Mouse (Mus musculus): ENCODE data around the gene Mtcl1. TPM values are rescaled to one million over a fixed set of nuclear protein-coding genes. Genes with fewer than 3 reads are reported as not detected.
A peak's percentile ranks its signal among the peaks of the same experiment; 100 is the strongest.

Mtcl1 gene
- total RNA-seq, 2 experiments from 2014 or later = 5.5 to 8.4 TPM

DNA sequence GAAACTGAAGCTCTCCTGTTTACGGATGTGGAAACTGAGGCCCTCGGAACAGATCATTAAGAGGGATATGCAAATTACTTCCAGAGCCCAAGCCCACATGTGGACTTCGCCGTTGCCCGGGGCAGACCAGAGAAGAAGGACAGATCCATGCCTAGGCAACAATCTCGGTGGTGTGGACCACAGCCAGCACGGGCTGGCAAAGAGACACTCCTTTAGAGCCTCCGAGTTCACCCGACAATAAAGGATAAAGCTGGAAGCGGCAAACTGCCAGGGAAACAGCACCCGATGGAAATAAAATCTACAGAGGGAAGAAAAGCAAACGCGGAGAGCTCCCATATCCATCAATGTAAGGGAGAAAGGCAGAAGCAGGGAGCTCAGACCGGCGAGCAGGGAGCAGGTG lies 103.9 kb downstream of the Mtcl1 start:
- TF ChIP-seq CTCF (IDR thresholded peaks at IDR 0.05) = no peak
- intact Hi-C loops (cut with DNase I) = no loop called here
- H3K27ac ChIP-seq = no peak overlapping the region
- no peak for DNase-seq
- no peak overlapping the region for H3K4me3 ChIP-seq

DNA sequence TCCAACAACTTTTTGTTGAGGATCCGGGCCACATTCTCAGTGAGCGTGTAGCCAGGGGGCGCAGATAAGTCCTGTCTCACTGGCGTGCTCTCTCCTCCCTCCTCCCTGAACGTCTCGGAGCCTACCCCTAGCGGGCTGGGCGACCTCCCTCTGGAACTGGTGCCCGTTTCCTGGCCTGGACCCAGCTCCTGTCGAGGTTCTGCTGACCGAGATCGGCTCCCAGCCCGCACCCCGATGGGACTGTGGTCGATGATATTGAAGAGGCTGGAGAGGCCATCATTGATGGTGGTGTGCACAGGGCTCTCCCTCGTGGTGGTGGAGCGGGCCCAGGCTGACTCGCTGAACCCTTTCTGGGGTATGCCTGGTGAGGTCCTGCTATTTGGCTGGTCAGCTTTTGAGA lies 106.6 kb downstream of the Mtcl1 start:
- no peak overlapping the region for H3K4me3 ChIP-seq
- intact Hi-C loops (cut with DNase I) = no loop called here
- no peak for TF ChIP-seq CTCF (IDR thresholded peaks at IDR 0.05)
- DNase-seq = no peak
- H3K27ac ChIP-seq = no peak overlapping the region

DNA sequence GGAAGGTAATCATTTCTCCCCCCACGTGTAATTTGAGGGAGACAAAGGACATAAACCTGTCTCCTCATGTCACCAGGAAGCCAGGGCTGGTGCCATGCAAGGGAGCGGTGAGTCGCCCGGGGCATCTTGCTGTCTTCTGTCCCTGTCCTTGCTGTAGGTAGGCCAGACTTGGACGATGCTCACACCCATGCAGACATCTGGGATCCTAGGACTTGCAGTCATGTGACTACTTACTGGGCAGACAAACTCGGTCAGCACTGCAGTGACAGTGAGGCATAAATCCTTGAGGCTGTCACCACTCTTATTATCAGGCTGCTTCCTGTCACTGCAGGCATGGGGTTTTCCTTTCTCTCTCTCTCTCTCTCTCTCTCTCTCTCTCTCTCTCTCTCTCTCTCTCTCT lies 107.9 kb downstream of the Mtcl1 start:
- intact Hi-C loops (cut with DNase I) = no loop called here
- no peak for DNase-seq
- Histone ChIP-seq H3K4me3 (no peak overlapping the region), H3K27ac (no peak overlapping the region)
- no peak for TF ChIP-seq CTCF (IDR thresholded peaks at IDR 0.05)

DNA sequence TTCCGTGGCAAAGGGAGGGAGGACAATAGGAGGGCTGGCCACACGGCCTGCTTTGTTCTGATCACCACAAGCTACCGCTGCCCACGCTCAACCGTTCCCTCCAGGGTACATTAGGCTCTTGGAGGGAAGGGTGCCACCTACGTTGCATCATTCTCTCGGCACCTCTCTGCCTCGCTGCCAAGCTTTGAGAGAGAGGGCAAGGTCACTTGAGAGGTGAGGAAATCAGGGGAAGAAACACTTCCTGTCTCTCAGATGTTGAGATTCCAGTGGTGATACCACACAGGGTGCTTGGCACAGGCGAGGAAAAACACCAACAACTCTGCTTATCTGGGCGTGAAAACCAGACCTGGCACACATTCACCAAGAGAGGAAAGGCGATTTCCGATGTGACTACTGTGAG lies 108.8 kb downstream of the Mtcl1 start:
- no peak for TF ChIP-seq CTCF (IDR thresholded peaks at IDR 0.05)
- no peak overlapping the region for H3K27ac ChIP-seq
- intact Hi-C loops (cut with DNase I) = no loop called here
- no peak overlapping the region for H3K4me3 ChIP-seq
- no peak for DNase-seq

DNA sequence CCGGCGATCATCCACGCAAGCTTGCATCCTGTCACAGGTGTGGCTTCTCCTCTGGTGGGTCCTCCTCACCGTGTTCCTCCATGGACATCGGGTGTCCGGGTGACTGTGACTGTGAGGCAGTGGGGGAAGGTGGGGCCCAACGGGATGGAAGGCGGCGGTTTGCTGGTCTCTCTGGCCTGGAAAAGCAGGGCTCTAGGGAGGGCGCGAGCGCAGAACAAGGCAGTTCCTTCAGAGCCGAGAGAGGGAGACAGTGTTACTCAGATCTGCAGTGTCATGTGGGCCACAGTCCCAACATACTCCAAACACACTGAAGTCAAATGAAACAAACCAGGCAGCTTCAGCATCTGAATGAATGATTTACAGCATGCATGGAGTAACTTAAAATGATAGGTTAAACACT lies 111.6 kb downstream of the Mtcl1 start:
- intact Hi-C loops (cut with DNase I) = no loop called here
- TF ChIP-seq CTCF (IDR thresholded peaks at IDR 0.05) = peak; percentile 3; the same call in 1 of the 2 replicates
- Histone ChIP-seq H3K27ac (no peak overlapping the region), H3K4me3 (no peak overlapping the region)
- no peak for DNase-seq

DNA sequence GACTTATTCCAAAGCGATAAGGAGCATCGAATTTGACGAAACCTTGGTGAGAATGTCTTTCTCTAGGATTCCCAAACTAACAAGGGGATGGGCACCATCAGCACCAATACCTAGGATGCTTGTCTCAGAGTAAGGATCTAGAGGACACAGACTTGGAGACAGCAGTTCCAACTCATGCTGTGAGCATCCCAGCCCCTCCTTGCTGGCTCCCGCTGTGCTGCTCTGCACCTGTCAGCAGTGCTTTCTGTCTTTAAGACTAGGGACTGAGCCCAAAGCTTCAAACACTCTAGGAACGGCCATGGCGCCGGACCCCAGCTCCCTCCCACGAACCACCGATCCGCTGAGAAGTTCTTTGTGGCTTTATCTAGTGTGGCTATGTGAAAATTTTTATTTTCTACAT lies 114.0 kb downstream of the Mtcl1 start:
- intact Hi-C loops (cut with DNase I) = no loop called here
- no peak overlapping the region for H3K4me3 ChIP-seq
- no peak for DNase-seq
- no peak for TF ChIP-seq CTCF (IDR thresholded peaks at IDR 0.05)
- no peak overlapping the region for H3K27ac ChIP-seq

DNA sequence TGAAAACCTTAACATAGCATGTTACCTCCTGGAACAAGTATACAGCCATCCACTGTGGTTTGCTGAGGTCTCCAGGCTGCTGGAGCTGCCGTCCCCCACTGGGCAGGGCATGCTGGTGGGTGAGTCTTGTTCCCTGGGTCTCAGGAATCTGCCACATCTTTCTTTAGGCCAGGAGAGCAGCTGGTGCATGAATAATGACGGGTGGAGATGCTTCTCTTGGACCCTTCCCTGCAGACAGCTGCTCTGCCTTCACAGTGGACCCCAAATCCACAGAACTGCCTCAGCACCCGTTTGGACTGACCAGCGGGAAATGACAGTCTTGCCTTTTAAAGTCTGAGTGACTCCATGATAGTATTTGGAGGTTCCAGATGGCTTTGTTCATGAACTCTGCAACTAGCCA lies 114.7 kb downstream of the Mtcl1 start:
- Histone ChIP-seq H3K27ac (no peak overlapping the region), H3K4me3 (no peak overlapping the region)
- TF ChIP-seq CTCF (IDR thresholded peaks at IDR 0.05) = no peak
- DNase-seq = no peak
- intact Hi-C loops (cut with DNase I) = no loop called here

DNA sequence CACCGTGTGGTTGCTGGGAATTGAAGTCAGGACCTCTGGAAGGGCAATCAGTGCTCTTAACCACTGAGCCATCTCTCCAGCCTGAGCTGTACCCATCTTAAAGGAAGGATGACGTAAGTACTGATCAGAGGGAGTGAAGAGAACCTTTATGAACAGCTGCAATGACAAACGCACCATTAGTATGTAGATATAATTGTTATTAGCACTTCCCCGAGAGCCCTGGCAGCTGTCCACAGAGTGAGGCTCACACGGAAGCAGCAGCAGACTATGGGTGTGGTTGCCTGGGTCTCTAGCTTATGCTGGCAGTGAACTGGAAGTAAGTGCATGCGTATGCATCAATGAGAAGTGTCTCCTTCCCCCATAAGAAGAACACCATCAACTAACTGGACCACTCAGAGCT lies 118.3 kb downstream of the Mtcl1 start:
- DNase-seq = no peak
- no peak overlapping the region for H3K4me3 ChIP-seq
- TF ChIP-seq CTCF (IDR thresholded peaks at IDR 0.05) = no peak
- intact Hi-C loops (cut with DNase I) = no loop called here
- H3K27ac ChIP-seq = no peak overlapping the region

DNA sequence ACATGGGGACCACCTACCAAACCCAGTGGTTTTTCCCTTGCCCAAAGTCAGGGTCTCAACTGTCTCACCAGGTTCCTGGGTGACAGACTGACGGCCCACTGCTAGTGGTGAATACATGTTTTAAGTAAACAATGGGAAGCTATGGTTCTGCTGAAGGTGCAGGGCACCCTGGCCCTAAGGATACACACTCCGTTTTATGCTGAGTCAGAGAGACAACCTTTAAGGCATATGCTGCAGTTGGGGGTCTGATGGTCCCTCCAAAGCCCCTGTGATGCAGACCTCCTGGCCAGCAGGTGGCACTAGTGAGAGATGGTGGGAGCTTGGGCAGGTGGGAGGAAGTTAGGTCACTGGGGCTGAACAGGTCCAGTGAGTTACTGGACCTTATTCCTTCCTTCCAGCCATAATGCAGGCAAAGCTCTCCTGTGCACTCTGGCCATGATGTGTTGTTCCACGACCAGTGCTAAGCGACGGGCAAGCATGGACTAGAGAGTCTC lies 123.0 kb downstream of the Mtcl1 start:
- H3K27ac ChIP-seq = no peak overlapping the region
- no peak for DNase-seq
- peak; percentile 41 for TF ChIP-seq CTCF (IDR thresholded peaks at IDR 0.05)
- intact Hi-C loops (cut with DNase I) = no loop called here
- H3K4me3 ChIP-seq = no peak overlapping the region

DNA sequence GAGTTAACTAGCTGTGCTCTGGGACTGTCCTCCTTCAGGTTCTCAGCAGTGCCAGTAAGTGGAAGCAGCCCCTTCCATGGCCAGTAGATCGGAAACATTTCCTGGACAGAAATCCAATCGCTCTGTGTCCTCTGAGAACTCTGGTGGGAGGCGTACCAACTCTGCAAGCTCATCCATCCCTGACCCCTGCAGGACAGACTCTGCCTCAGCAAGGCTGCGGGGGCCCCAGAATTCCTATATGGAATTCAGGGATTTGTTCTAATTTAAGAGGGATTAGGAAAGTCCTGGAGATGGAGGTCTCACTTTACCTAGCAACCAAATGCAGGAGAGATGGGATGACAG lies 123.4 kb downstream of the Mtcl1 start:
- intact Hi-C loops (cut with DNase I) = no loop called here
- no peak for DNase-seq
- no peak overlapping the region for H3K27ac ChIP-seq
- H3K4me3 ChIP-seq = no peak overlapping the region
- no peak; the same call in 1 of the 2 replicates for TF ChIP-seq CTCF (IDR thresholded peaks at IDR 0.05)

DNA sequence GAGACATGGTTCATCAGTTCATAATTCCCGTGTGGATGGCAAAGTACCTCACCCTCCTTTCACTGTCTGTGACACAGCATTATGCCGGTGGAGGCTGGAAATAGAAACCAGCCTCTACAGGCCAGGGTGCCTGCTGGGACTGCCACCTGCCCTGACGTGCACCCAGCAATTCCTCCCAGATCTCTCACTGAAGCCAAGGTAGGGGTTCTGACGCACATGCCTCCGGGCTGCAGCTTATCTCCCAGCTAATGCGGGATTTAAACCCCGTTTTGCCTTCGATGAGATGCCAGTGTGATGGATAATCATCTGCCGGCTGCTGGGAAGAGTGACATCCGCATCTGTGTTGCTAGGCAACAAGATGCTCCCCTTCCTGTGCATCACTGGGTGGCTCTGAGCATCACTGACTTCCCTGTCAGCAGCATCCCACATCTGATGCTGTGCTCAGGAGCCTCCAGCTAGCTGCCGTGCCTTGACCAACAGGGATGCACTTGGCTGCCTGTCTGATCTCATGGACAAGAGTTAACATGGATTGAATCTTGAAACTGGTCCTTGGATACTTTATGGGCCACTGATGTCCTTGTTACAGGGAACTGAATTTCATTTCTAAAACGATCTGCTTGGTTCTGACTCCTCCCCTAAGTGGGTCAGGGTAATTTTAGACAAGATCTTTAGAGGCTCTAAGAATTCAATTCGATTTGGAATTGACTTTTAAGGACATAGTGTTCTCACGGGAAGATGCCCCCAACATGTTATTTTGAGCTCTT lies 123.9 kb downstream of the Mtcl1 start:
- 0 out of 2 replicates have a peak overlapping the region, but pooled peaks have one; percentile 7 for H3K27ac ChIP-seq
- DNase-seq = no peak
- intact Hi-C loops (cut with DNase I) = no loop called here
- H3K4me3 ChIP-seq = no peak overlapping the region
- no peak for TF ChIP-seq CTCF (IDR thresholded peaks at IDR 0.05)

DNA sequence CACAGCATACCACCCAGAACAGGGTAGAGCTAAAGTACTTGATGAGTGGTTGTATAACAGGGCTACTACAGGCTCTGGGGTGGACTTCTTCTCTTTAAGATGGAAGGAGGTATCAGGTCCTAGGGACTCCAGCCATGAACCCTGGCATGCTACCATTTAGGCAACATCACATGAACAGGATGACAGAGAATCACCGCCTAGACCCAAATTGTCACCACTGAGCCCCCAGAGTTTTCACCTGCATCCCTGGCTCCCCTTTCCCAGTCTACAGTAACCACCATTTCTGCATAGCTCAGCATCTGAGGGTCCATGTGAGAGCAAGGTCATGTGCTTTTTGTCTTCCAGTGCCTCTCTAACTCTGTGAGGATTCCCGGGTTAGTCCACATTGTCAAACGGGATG lies 124.7 kb downstream of the Mtcl1 start:
- no peak for TF ChIP-seq CTCF (IDR thresholded peaks at IDR 0.05)
- intact Hi-C loops (cut with DNase I) = no loop called here
- H3K4me3 ChIP-seq = no peak overlapping the region
- H3K27ac ChIP-seq = no peak overlapping the region
- no peak for DNase-seq

DNA sequence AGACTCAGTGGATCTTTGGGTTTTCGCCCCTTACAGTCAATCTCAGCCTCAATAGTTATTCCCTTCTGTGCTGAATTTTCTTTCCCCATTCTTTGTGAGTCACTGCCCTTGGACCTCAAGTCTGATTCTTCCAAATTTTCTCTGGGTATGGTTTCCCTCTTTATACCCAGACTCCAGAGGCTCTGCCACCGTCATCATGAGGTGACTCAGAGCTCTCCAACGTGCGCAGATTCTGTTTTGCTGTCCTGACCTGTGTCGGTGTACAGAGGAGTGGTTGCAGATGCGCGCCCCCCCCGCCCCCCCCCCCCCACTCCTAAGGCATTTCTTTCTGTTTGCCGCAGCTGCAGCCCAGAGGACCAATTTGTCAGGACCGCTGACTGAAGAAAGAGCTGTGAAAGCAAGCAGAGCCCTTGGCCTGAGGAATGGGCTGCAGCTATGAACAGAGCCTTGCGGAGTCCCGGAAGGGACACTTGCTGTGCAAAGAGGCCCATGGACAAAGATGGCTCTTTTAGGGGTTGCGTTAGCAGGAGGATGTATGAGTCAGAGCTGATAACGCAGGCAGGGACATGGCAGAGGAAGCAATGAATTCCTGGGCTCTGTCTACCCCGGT lies 126.8 kb downstream of the Mtcl1 start:
- no peak for TF ChIP-seq CTCF (IDR thresholded peaks at IDR 0.05)
- intact Hi-C loops (cut with DNase I) = no loop called here
- Histone ChIP-seq H3K4me3 (no peak overlapping the region), H3K27ac (no peak overlapping the region)
- DNase-seq = no peak

DNA sequence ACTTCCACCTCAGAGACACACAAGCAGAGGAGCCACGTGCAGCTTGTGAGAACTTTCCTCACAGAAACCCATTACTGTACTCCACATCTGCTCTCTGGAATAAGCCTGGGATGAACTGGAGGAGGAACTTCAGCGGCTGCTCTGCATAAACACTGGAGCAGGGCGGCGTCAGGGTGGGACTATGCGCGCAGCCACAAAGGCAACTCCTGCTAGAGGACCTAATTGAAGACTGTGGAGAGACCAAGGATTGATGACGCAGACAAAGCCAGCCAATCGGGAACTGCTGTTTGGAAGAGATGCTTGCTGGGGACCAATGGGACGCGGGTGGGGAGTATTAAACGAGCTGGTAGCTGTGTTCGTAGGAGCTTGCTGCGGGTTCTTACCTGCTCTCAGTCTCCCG lies 127.6 kb downstream of the Mtcl1 start:
- no peak overlapping the region for H3K4me3 ChIP-seq
- no peak overlapping the region for H3K27ac ChIP-seq
- DNase-seq = no peak
- no peak for TF ChIP-seq CTCF (IDR thresholded peaks at IDR 0.05)
- intact Hi-C loops (cut with DNase I) = no loop called here

Measured in gastrocnemius, adult 2 months (tissue).